Comparison of ENCODE assay signal across 10 mouse cellular contexts in the genomic region with DNA sequence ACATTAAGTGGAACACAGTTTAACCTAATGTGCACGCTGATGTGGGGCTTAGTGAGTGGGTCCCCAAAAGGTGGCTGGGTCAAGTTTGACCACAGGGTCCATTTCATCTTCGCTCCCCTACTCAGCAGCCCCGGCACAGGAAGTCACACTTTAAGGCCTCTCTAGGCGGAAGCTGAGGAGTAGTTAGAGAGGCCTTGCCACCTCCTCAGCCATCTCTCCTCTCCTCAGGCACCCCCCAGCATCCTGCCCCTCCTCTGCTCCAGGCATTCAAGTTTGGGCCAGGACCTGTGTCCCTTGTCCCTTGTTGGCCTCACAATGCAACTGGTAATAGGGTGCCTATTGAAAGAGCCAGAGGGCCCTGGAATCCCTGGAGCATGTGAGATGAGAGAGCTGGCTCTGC. TPM values are rescaled to one million over a fixed set of nuclear protein-coding genes. Genes with fewer than 3 reads are reported as not detected.
DNase-seq lines count a peak whose midpoint lies in the region; ATAC-seq and TF ChIP-seq lines count a peak whose summit lies in the region.
"Had no signal": no experiment of that assay in that cellular context is flagged by ENCODE, and none has a peak within 500 bp of the region (broad histone marks: within the 10 kb centered on the region; RNA-seq: fewer than 3 reads in every experiment).

No protein-coding gene starts in this region.

- H3K9ac ChIP-seq in heart, embryonic 14.5 days (ENCODE audit: low read length), result peak overlapping the region; percentile 7; the same call in 1 of the 2 replicates
- no peak overlapping the region for H3K9ac ChIP-seq in embryonic facial prominence, embryonic 13.5 days
- peak overlapping the region; percentile 26; the same call in 1 of the 2 replicates for H3K9ac ChIP-seq in liver, embryonic 16.5 days (ENCODE audit: low read depth, low read length)
- no peak overlapping the region for H3K9ac ChIP-seq in forebrain, embryonic 15.5 days (replicated peaks)

- 77% methylated on average over 4 of the region's 4 CpGs for WGBS in heart, embryonic 14.5 days
- WGBS in embryonic facial prominence, embryonic 13.5 days, result 88% methylated on average over 4 of the region's 4 CpGs
- 33% methylated on average over 4 of the region's 4 CpGs for WGBS in liver, embryonic 16.5 days (ENCODE audit: insufficient replicate concordance)
- 80% methylated on average over 4 of the region's 4 CpGs for WGBS in forebrain, embryonic 15.5 days

- H3K4me1 ChIP-seq in heart, embryonic 14.5 days (ENCODE audit: control insufficient read depth in 2 of 2, insufficient read depth in 2 of 2, low read length in 2 of 2), result peaks cover 41 to 66% of the 10 kb centered on the region in 2 experiments
- peaks cover 65% of the 10 kb centered on the region for H3K4me1 ChIP-seq in embryonic facial prominence, embryonic 13.5 days
- H3K4me1 ChIP-seq in liver, embryonic 16.5 days (ENCODE audit: control insufficient read depth, low read depth, low read length), result peaks cover 45% of the 10 kb centered on the region
- peaks cover 34% of the 10 kb centered on the region for H3K4me1 ChIP-seq in forebrain, embryonic 15.5 days

- no peak for DNase-seq in heart, postnatal 25 days (ENCODE audit: low spot score)
- peak; percentile 53 for DNase-seq in CD4-positive helper T cell, adult 2 months (ENCODE audit: low read depth, low spot score)
- DNase-seq in adrenal gland, adult 18-20 months (ENCODE audit: low spot score in 2 of 2), result no peak
- DNase-seq in left cerebral cortex, adult 2 months (ENCODE audit: extremely low spot score in 1 of 2, low spot score in 2 of 2), result no peak
- DNase-seq: gastrocnemius, postnatal 14 days had no signal

- peaks cover 21% of the 10 kb centered on the region for H3K36me3 ChIP-seq in heart, embryonic 14.5 days (ENCODE audit: control insufficient read depth, insufficient read depth, low read length)
- H3K36me3 ChIP-seq in embryonic facial prominence, embryonic 13.5 days, result peaks cover 17% of the 10 kb centered on the region
- H3K36me3 ChIP-seq in liver, embryonic 16.5 days (ENCODE audit: control insufficient read depth, insufficient read depth), result peaks cover 4% of the 10 kb centered on the region
- H3K36me3 ChIP-seq in forebrain, embryonic 15.5 days, result no peaks in the 10 kb centered on the region

- H3K4me2 ChIP-seq in heart, embryonic 14.5 days (ENCODE audit: low read length), result peak overlapping the region; percentile 55
- H3K4me2 ChIP-seq in embryonic facial prominence, embryonic 13.5 days, result peak overlapping the region; percentile 45; the same call in 1 of the 2 replicates
- peak overlapping the region; percentile 33 for H3K4me2 ChIP-seq in liver, embryonic 16.5 days (ENCODE audit: low read depth, low read length)
- no peak overlapping the region for H3K4me2 ChIP-seq in forebrain, embryonic 15.5 days (replicated peaks)

- peak overlapping the region; percentile 30 to 74; a peak in 2 of 4 replicates for H3K27ac ChIP-seq in heart, embryonic 14.5 days (replicated peaks in 1 of 2; ENCODE audit: control insufficient read depth in 1 of 2, insufficient read depth in 1 of 2, low read depth in 2 of 2, low read length in 2 of 2)
- peak overlapping the region; percentile 28; the same call in 1 of the 2 replicates for H3K27ac ChIP-seq in embryonic facial prominence, embryonic 13.5 days
- H3K27ac ChIP-seq in liver, embryonic 16.5 days (ENCODE audit: low read length), result peak overlapping the region; percentile 10; the same call in 1 of the 2 replicates
- H3K27ac ChIP-seq in left cerebral cortex, adult 2 months, result no peak overlapping the region
- no peak overlapping the region for H3K27ac ChIP-seq in forebrain, embryonic 15.5 days (replicated peaks)

- H3K4me3 ChIP-seq in heart, embryonic 14.5 days (ENCODE audit: control insufficient read depth in 1 of 2, insufficient read depth in 1 of 2, low read depth in 1 of 2, low read length in 2 of 2), result no peak overlapping the region
- H3K4me3 ChIP-seq in embryonic facial prominence, embryonic 13.5 days, result no peak overlapping the region
- H3K4me3 ChIP-seq in liver, embryonic 16.5 days (ENCODE audit: low read depth, low read length), result no peak overlapping the region
- H3K4me3 ChIP-seq in left cerebral cortex, adult 2 months, result no peak overlapping the region
- H3K4me3 ChIP-seq in forebrain, embryonic 15.5 days, result no peak overlapping the region

- intact Hi-C loops in heart, postnatal 25 days (cut with DNase I), result loop anchor here (5.0 kb wide), 1 partner anchor 41 kb away; a partner anchor contains a TSS
- intact Hi-C loops in left cerebral cortex, adult 2 months (cut with DNase I), result no loop called here

- no peaks in the 10 kb centered on the region for H3K27me3 ChIP-seq in heart, embryonic 14.5 days (ENCODE audit: control insufficient read depth, insufficient read depth, low read length)
- no peaks in the 10 kb centered on the region for H3K27me3 ChIP-seq in embryonic facial prominence, embryonic 13.5 days
- no peaks in the 10 kb centered on the region for H3K27me3 ChIP-seq in liver, embryonic 16.5 days (ENCODE audit: control insufficient read depth, insufficient read depth, low read depth, low read length)
- H3K27me3 ChIP-seq in forebrain, embryonic 15.5 days, result no peaks in the 10 kb centered on the region

- no peaks in the 10 kb centered on the region for H3K9me3 ChIP-seq in heart, embryonic 14.5 days (ENCODE audit: control insufficient read depth, low read length)
- no peaks in the 10 kb centered on the region for H3K9me3 ChIP-seq in embryonic facial prominence, embryonic 13.5 days
- no peaks in the 10 kb centered on the region for H3K9me3 ChIP-seq in liver, embryonic 16.5 days (replicated peaks; ENCODE audit: control insufficient read depth, low read length)
- H3K9me3 ChIP-seq in forebrain, embryonic 15.5 days, result no peaks in the 10 kb centered on the region

- TF ChIP-seq CTCF in left cerebral cortex, adult 2 months (IDR thresholded peaks at IDR 0.05), result no peak

- ATAC-seq in heart, embryonic 14.5 days (ENCODE audit: insufficient number of reproducible peaks, insufficient read depth, low FRiP score, low read depth), result no peak
- no peak for ATAC-seq in embryonic facial prominence, embryonic 13.5 days (ENCODE audit: insufficient number of reproducible peaks, insufficient read depth, low FRiP score, low TSS enrichment, low read depth)
- ATAC-seq in liver, embryonic 16.5 days (ENCODE audit: low read depth), result no peak
- ATAC-seq in forebrain, embryonic 15.5 days (replicated peaks), result no peak

RNA-seq across cellular contexts. Expression of a gene that starts 4.5 kb away (rescaled TPM):
- 41.4 and 43.5 TPM in 2 replicates for polyA plus RNA-seq in heart, embryonic 14.5 days (2014; fragmentation: Nextera tagmentation; extraction: Ambion mirVana)
- total RNA-seq in heart, postnatal 25 days (2021), result 10 to 100 TPM; 53.2 to 60.8 TPM
- 62.3 and 67.9 TPM in 2 replicates for polyA plus RNA-seq in embryonic facial prominence, embryonic 13.5 days (2015; fragmentation: Nextera tagmentation; extraction: Ambion mirVana)
- polyA plus RNA-seq in liver, embryonic 16.5 days (2015; fragmentation: Nextera tagmentation; extraction: Ambion mirVana), result 30.5 and 32.8 TPM in 2 replicates
- total RNA-seq in adrenal gland, adult 18-20 months (2021), result 100 to 1,000 TPM; 185 to 291 TPM
- 10 to 100 TPM; 10.8 to 11.1 TPM for total RNA-seq in left cerebral cortex, adult 2 months (2021)
- 11.3 and 13.0 TPM in 2 replicates for polyA plus RNA-seq in forebrain, embryonic 15.5 days (2015; fragmentation: Nextera tagmentation; extraction: Ambion mirVana)

RNA-seq across cellular contexts. Expression of a gene that starts 26.9 kb away (rescaled TPM):
- polyA plus RNA-seq in heart, embryonic 14.5 days (2014; fragmentation: Nextera tagmentation; extraction: Ambion mirVana), result 0.05 TPM in 1 of 2 replicates, not detected in the other
- not detected for total RNA-seq in heart, postnatal 25 days (2021)
- 1.1 and 1.3 TPM in 2 replicates for polyA plus RNA-seq in embryonic facial prominence, embryonic 13.5 days (2015; fragmentation: Nextera tagmentation; extraction: Ambion mirVana)
- 0.65 and 0.86 TPM in 2 replicates for polyA plus RNA-seq in liver, embryonic 16.5 days (2015; fragmentation: Nextera tagmentation; extraction: Ambion mirVana)
- under 1 TPM in 1 of 2 experiments, not detected in 1; 0.13 TPM for total RNA-seq in adrenal gland, adult 18-20 months (2021)
- under 1 TPM; 0.30 to 0.34 TPM for total RNA-seq in left cerebral cortex, adult 2 months (2021)
- 0.06 and 0.10 TPM in 2 replicates for polyA plus RNA-seq in forebrain, embryonic 15.5 days (2015; fragmentation: Nextera tagmentation; extraction: Ambion mirVana)
- total RNA-seq: gastrocnemius, postnatal 14 days; layer of hippocampus, postnatal 25 days had no signal

RNA-seq across cellular contexts. Expression of a gene that starts 33.2 kb away (rescaled TPM):
- 0.65 and 1.00 TPM in 2 replicates for polyA plus RNA-seq in heart, embryonic 14.5 days (2014; fragmentation: Nextera tagmentation; extraction: Ambion mirVana)
- under 1 TPM; 0.70 TPM for total RNA-seq in heart, postnatal 25 days (2021)
- polyA plus RNA-seq in embryonic facial prominence, embryonic 13.5 days (2015; fragmentation: Nextera tagmentation; extraction: Ambion mirVana), result 1.3 and 1.5 TPM in 2 replicates
- 0.61 and 0.74 TPM in 2 replicates for polyA plus RNA-seq in liver, embryonic 16.5 days (2015; fragmentation: Nextera tagmentation; extraction: Ambion mirVana)
- 1 to 10 TPM; 1.3 to 1.7 TPM for total RNA-seq in adrenal gland, adult 18-20 months (2021)
- 1 to 10 TPM; 2.5 to 2.7 TPM for total RNA-seq in left cerebral cortex, adult 2 months (2021)
- polyA plus RNA-seq in forebrain, embryonic 15.5 days (2015; fragmentation: Nextera tagmentation; extraction: Ambion mirVana), result 0.20 and 0.25 TPM in 2 replicates

RNA-seq across cellular contexts. Expression of a gene that starts 40.0 kb away (rescaled TPM):
- 38.5 and 41.5 TPM in 2 replicates for polyA plus RNA-seq in heart, embryonic 14.5 days (2014; fragmentation: Nextera tagmentation; extraction: Ambion mirVana)
- total RNA-seq in heart, postnatal 25 days (2021), result 10 to 100 TPM; 27.4 to 31.8 TPM
- polyA plus RNA-seq in embryonic facial prominence, embryonic 13.5 days (2015; fragmentation: Nextera tagmentation; extraction: Ambion mirVana), result 33.1 TPM in 2 replicates
- 22.3 and 22.5 TPM in 2 replicates for polyA plus RNA-seq in liver, embryonic 16.5 days (2015; fragmentation: Nextera tagmentation; extraction: Ambion mirVana)
- total RNA-seq in adrenal gland, adult 18-20 months (2021), result 10 to 100 TPM; 56.6 to 78.9 TPM
- 1 to 10 TPM; 7.9 to 9.1 TPM for total RNA-seq in left cerebral cortex, adult 2 months (2021)
- polyA plus RNA-seq in forebrain, embryonic 15.5 days (2015; fragmentation: Nextera tagmentation; extraction: Ambion mirVana), result 10.8 and 11.5 TPM in 2 replicates

Comparison
In these comparisons a context has a peak if more than half of its experiments do, and no peak if none do; other contexts are left out.
1. H3K27ac ChIP-seq: peak in heart, embryonic 14.5 days (2 of 2), embryonic facial prominence, embryonic 13.5 days (single experiment) and liver, embryonic 16.5 days (single experiment); none in left cerebral cortex, adult 2 months (single experiment) and forebrain, embryonic 15.5 days (single experiment).
2. H3K9ac ChIP-seq: peak in heart, embryonic 14.5 days (single experiment) and liver, embryonic 16.5 days (single experiment); none in embryonic facial prominence, embryonic 13.5 days (single experiment) and forebrain, embryonic 15.5 days (single experiment).